Mouse (Mus musculus): Measurements from ENCODE around the gene Sgf29. TPM values are rescaled to one million over a fixed set of nuclear protein-coding genes. Genes with fewer than 3 reads are reported as not detected.

Gene Sgf29
- polyA plus RNA-seq, 1 experiment from 2014 or later, result 40.8 TPM

GRCm38 (mm10) chr7:126701559-126702357, 52.6 kb downstream of the Sgf29 start:
- Histone ChIP-seq H3K27ac (replicated peaks; ENCODE audit: low read depth, low read length) (no peak overlapping the region), H3K9ac (ENCODE audit: low read depth, low read length) (0 out of 2 replicates have a peak overlapping the region, but pooled peaks have one; percentile 28), H3K36me3 (ENCODE audit: control insufficient read depth, insufficient read depth, low read length) (no peaks in the 10 kb centered on the region), H3K4me1 (ENCODE audit: control insufficient read depth, insufficient read depth, low read length) (peaks cover 14% of the 10 kb centered on the region), H3K4me2 (ENCODE audit: low read depth, low read length) (no peak overlapping the region; the same call in 1 of the 2 replicates), H3K4me3 (ENCODE audit: low read depth, low read length) (no peak overlapping the region), H3K9me3 (ENCODE audit: control insufficient read depth, low read length) (no peaks in the 10 kb centered on the region), H3K27me3 (replicated peaks; ENCODE audit: control insufficient read depth, insufficient read depth, low read length) (peaks cover 19% of the 10 kb centered on the region; the same call in 1 of the 2 replicates)
- ATAC-seq (ENCODE audit: low read depth) (no peak), DNase-seq (ENCODE audit: low spot score) (no peak)
- 62% methylated on average over 24 of the region's 24 CpGs for WGBS

GRCm38 (mm10) chr7:126702358-126702757, 53.2 kb downstream of the Sgf29 start:
- no peak overlapping the region for H3K4me2 ChIP-seq (ENCODE audit: low read depth, low read length)
- no peak for ATAC-seq (ENCODE audit: low read depth)
- no peak overlapping the region for H3K27ac ChIP-seq (replicated peaks; ENCODE audit: low read depth, low read length)
- H3K36me3 ChIP-seq (ENCODE audit: control insufficient read depth, insufficient read depth, low read length), result no peaks in the 10 kb centered on the region
- WGBS, result 80% methylated on average over 6 of the region's 6 CpGs
- no peaks in the 10 kb centered on the region for H3K9me3 ChIP-seq (ENCODE audit: control insufficient read depth, low read length)
- peaks cover 13% of the 10 kb centered on the region for H3K4me1 ChIP-seq (ENCODE audit: control insufficient read depth, insufficient read depth, low read length)
- no peak overlapping the region for H3K4me3 ChIP-seq (ENCODE audit: low read depth, low read length)
- DNase-seq (ENCODE audit: low spot score), result no peak
- no peak overlapping the region for H3K9ac ChIP-seq (ENCODE audit: low read depth, low read length)
- peaks cover 19% of the 10 kb centered on the region; the same call in 1 of the 2 replicates for H3K27me3 ChIP-seq (replicated peaks; ENCODE audit: control insufficient read depth, insufficient read depth, low read length)

GRCm38 (mm10) chr7:126702861-126703756, 54.0 kb downstream of the Sgf29 start:
- 76% methylated on average over 12 of the region's 12 CpGs for WGBS
- ATAC-seq (ENCODE audit: low read depth) (no peak), DNase-seq (ENCODE audit: low spot score) (no peak)
- Histone ChIP-seq H3K9ac (ENCODE audit: low read depth, low read length) (peak overlapping the region; percentile 17; the same call in 1 of the 2 replicates), H3K9me3 (ENCODE audit: control insufficient read depth, low read length) (no peaks in the 10 kb centered on the region), H3K4me2 (ENCODE audit: low read depth, low read length) (peak overlapping the region; percentile 92; the same call in 1 of the 2 replicates), H3K27me3 (replicated peaks; ENCODE audit: control insufficient read depth, insufficient read depth, low read length) (peaks cover 19% of the 10 kb centered on the region; the same call in 1 of the 2 replicates), H3K27ac (replicated peaks; ENCODE audit: low read depth, low read length) (no peak overlapping the region), H3K36me3 (ENCODE audit: control insufficient read depth, insufficient read depth, low read length) (no peaks in the 10 kb centered on the region), H3K4me1 (ENCODE audit: control insufficient read depth, insufficient read depth, low read length) (peaks cover 13% of the 10 kb centered on the region), H3K4me3 (ENCODE audit: low read depth, low read length) (0 out of 2 replicates have a peak overlapping the region, but pooled peaks have one; percentile 48)

GRCm38 (mm10) chr7:126703757-126704077, 54.6 kb downstream of the Sgf29 start:
- peaks cover 13% of the 10 kb centered on the region for H3K4me1 ChIP-seq (ENCODE audit: control insufficient read depth, insufficient read depth, low read length)
- ATAC-seq (ENCODE audit: low read depth) (no peak), DNase-seq (ENCODE audit: low spot score) (no peak)
- no peak overlapping the region for H3K27ac ChIP-seq (replicated peaks; ENCODE audit: low read depth, low read length)
- H3K27me3 ChIP-seq (replicated peaks; ENCODE audit: control insufficient read depth, insufficient read depth, low read length), result peaks cover 19% of the 10 kb centered on the region; the same call in 1 of the 2 replicates
- peak overlapping the region; percentile 17; the same call in 1 of the 2 replicates for H3K9ac ChIP-seq (ENCODE audit: low read depth, low read length)
- 11% methylated on average over 7 of the region's 7 CpGs for WGBS
- H3K36me3 ChIP-seq (ENCODE audit: control insufficient read depth, insufficient read depth, low read length), result no peaks in the 10 kb centered on the region
- peak overlapping the region; percentile 48 for H3K4me3 ChIP-seq (ENCODE audit: low read depth, low read length)
- peak overlapping the region; percentile 92 for H3K4me2 ChIP-seq (ENCODE audit: low read depth, low read length)
- 0 out of 2 replicates have a peak, but pooled peaks cover under 1% of the 10 kb centered on the region for H3K9me3 ChIP-seq (ENCODE audit: control insufficient read depth, low read length)

- Histone ChIP-seq H3K4me3 (ENCODE audit: low read depth, low read length) (peak overlapping the region; percentile 48), H3K4me2 (ENCODE audit: low read depth, low read length) (peak overlapping the region; percentile 92), H3K4me1 (ENCODE audit: control insufficient read depth, insufficient read depth, low read length) (peaks cover 13% of the 10 kb centered on the region), H3K9me3 (ENCODE audit: control insufficient read depth, low read length) (0 out of 2 replicates have a peak, but pooled peaks cover 5% of the 10 kb centered on the region), H3K27ac (replicated peaks; ENCODE audit: low read depth, low read length) (no peak overlapping the region), H3K9ac (ENCODE audit: low read depth, low read length) (peak overlapping the region; percentile 60), H3K27me3 (replicated peaks; ENCODE audit: control insufficient read depth, insufficient read depth, low read length) (peaks cover 19% of the 10 kb centered on the region; the same call in 1 of the 2 replicates), H3K36me3 (ENCODE audit: control insufficient read depth, insufficient read depth, low read length) (no peaks in the 10 kb centered on the region)
- WGBS, result 3% methylated on average over 31 of the region's 39 CpGs
- DNase-seq (ENCODE audit: low spot score) (peak; percentile 85), ATAC-seq (ENCODE audit: low read depth) (peak; percentile 86)
These were observed 55.2 kb downstream of the Sgf29 start for GRCm38 (mm10) chr7:126704121-126704980.

GRCm38 (mm10) chr7:126707442-126708174, 58.5 kb downstream of the Sgf29 start, which contains the start of gene Coro1a:
Gene Coro1a, minus strand, starts transcription at chr7:126707787.
- Histone ChIP-seq H3K4me3 (ENCODE audit: low read depth, low read length) (no peak within 1 kb of the TSS), H3K4me2 (ENCODE audit: low read depth, low read length) (no peak within 1 kb of the TSS), H3K9me3 (ENCODE audit: control insufficient read depth, low read length) (0 out of 2 replicates have a peak, but pooled peaks cover 5% of the 10 kb centered on the region), H3K36me3 (ENCODE audit: control insufficient read depth, insufficient read depth, low read length) (no peaks in the 10 kb centered on the region), H3K4me1 (ENCODE audit: control insufficient read depth, insufficient read depth, low read length) (peaks cover 13% of the 10 kb centered on the region), H3K9ac (ENCODE audit: low read depth, low read length) (no peak within 1 kb of the TSS), H3K27ac (replicated peaks; ENCODE audit: low read depth, low read length) (no peak within 1 kb of the TSS), H3K27me3 (replicated peaks; ENCODE audit: control insufficient read depth, insufficient read depth, low read length) (peaks cover 19% of the 10 kb centered on the region; the same call in 1 of the 2 replicates)
- ATAC-seq (ENCODE audit: low read depth) (no peak), DNase-seq (ENCODE audit: low spot score) (no peak)
- 83% methylated on average over 15 of the region's 19 CpGs for WGBS

GRCm38 (mm10) chr7:126708175-126708952, 59.3 kb downstream of the Sgf29 start:
- no peak overlapping the region for H3K4me2 ChIP-seq (ENCODE audit: low read depth, low read length)
- H3K9me3 ChIP-seq (ENCODE audit: control insufficient read depth, low read length), result 0 out of 2 replicates have a peak, but pooled peaks cover 5% of the 10 kb centered on the region
- no peak overlapping the region for H3K27ac ChIP-seq (replicated peaks; ENCODE audit: low read depth, low read length)
- H3K4me3 ChIP-seq (ENCODE audit: low read depth, low read length), result no peak overlapping the region
- 83% methylated on average over 10 of the region's 10 CpGs for WGBS
- no peak overlapping the region for H3K9ac ChIP-seq (ENCODE audit: low read depth, low read length)
- ATAC-seq (ENCODE audit: low read depth), result no peak
- DNase-seq (ENCODE audit: low spot score), result no peak
- H3K36me3 ChIP-seq (ENCODE audit: control insufficient read depth, insufficient read depth, low read length), result no peaks in the 10 kb centered on the region
- peaks cover 13% of the 10 kb centered on the region for H3K4me1 ChIP-seq (ENCODE audit: control insufficient read depth, insufficient read depth, low read length)
- peaks cover 17% of the 10 kb centered on the region; the same call in 1 of the 2 replicates for H3K27me3 ChIP-seq (replicated peaks; ENCODE audit: control insufficient read depth, insufficient read depth, low read length)
